Mouse (Mus musculus): ENCODE measurements at regions not wholly inside any gene's neighbourhood (a gene's known extent, or its start where the extent isn't known, plus 50 kb on each side); places are given as distances from the start of the nearest gene placed in this dataset.
A peak's percentile ranks its signal among the peaks of the same experiment; 100 is the strongest.

DNA sequence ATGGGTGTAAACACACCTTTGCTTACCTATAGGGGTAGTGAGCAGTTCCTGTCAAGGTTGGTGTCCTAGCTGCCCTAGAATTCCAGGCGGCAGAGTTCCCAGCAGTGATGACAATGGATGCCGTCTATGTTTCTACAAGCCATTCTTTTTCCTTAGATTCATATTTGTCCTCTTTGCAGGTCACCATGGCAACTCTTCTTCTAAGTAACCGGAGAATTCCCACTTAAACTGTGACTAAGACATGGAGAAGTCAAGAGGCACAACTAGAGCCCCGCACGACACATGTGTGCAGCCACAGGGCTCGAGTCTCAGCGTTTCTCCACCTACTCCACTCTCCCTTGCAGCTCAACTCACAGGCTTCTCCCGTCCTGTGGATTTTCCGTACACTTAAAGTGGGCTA, 381.5 kb upstream of the Kcnab2 start:
- DNase-seq (ENCODE audit: low read depth, low spot score) = no peak

DNA sequence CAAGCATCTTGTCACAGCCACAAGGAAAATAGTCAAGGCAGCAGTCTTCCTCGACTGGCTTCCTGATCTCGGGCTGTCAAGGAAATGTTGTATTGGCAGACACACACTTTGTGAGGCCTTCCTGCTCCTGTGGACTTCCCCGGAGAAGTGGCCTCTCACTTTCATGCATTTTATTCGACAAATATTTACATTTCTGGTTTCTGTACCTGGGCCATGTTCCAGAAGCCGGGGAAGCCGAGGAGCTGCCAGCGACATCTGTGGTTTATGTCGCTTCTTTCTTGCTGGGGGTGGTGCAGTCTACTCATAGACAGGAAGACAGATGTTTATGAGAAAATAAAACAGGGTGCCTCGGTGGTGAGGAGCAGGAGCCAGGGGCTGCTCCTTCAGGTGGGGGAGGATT, 372.5 kb upstream of the Kcnab2 start:
- DNase-seq (ENCODE audit: low read depth, low spot score) = no peak

DNA sequence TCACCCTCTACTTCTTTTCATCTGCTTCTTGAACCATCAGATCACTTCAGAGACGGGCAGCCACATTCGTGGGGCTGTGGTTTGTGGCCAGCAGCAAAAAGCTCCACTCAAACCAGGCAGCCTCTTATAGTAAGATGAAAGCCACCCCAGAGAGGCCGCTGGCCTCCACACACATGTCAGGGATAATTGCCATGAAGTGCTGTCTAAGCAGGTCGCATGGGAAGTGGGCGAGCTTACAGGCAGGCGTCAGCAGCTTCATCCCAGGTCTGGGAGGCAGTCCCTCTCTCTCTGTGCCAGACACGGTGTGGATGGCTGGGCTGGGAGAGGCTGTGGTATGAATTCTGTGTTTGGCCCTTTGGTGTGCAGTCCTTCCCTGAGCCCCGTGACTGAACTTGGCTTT, 358.4 kb upstream of the Kcnab2 start:
- DNase-seq (ENCODE audit: low read depth, low spot score) = no peak

DNA sequence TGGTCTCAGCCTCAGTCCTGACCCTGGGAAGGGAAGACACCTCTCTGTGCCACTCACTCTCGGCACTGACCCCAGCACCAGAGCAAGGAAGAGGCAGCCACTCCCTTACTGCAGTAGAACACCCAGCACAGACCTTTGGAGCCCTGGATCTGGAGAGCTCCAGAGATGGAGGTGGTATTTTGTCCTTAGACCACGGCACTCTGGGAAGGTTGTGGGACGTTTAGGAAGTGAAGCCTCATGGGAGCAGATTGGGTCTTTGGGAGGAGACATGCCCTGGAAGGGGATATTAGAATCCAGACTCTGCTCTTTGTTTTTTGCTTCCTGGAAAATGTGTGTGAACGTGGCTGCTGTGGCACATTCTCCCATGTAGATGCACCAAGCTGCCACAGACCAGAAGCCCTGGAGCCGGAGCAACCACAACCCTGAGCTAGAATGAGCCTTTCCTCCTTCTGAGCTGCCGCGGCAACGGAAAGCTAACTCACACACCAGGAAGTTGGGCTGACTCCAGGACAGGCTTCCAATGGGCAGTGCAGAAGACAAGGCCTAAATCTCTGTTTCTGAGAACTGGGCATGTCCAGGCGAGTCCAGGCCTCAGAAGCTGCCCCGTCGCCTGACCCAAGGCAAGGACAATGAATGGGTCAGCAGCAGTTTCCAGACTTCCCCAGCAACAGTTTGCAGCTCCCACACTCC, 356.9 kb upstream of the Kcnab2 start:
- no peak for DNase-seq (ENCODE audit: low read depth, low spot score)

DNA sequence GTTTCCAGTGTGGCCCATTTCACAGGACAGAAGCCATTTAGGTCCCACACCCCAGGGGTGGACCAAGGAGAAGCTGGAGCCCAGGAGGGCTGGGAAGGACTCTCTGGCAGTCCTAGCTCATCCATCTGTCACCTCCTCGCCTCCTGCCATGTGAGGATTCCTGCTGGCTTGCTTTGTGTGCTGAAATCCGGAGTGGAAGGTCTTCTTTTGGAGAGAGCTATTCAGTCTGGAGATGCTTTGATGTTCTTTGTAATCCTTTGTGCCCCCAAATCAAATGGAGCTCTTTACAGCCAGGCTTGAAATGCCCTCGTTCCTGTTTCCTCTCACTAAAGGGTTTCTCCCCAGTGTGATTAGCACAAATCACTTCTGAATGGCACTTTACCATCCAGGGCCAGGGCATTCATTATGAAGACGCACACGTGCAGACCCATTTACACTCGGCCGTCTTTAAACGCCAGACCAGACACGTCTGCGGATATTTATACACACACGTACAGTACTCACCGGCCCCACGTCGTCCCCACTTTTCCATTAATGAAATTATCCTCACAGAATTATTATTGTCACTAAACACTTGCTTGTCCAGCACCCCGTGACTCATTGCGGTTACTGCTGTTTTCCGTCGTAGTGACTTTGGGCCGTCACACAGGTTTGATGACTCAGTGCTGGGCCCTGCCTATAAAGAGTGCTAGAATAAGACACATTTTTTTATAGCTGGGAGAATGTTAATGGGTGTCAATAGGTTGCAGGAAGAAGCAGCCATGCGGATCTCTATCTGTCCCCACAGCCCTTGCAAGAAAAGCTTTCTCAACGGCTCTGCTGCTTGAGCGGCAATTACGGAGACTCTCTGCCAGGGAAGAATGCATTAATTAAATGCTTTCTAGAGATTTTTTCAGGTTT, 356.0 kb upstream of the Kcnab2 start:
- DNase-seq (ENCODE audit: low read depth, low spot score) = no peak

DNA sequence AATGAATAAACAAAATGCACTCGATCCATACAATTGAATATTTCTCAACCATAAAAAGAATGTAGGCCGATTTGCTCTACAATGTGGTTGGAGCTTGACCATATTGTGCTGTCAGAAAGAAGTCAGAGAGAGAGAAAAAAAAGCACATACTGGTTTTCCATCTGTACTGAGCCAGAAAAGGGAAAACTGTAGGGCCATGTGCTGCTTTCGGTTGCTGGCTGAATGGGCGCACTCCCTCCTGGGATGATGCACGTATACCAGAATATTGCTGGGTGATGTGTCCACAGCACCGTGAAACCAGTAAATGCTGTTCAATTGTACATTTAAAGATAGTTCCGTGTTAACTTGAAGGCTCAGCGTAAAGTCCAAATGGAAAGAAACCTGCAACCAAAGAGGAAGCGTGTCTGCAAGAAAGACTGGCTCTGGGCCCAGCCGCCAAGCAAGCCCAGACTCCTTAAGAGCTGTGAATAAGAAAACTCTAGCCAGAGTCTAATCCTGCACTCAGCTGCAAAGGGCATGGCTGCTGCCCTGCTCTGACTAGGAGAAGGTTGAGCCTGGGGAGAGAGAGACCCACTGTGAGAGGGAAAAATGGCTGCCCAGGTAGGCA, 355.2 kb upstream of the Kcnab2 start:
- DNase-seq (ENCODE audit: low read depth, low spot score) = no peak

DNA sequence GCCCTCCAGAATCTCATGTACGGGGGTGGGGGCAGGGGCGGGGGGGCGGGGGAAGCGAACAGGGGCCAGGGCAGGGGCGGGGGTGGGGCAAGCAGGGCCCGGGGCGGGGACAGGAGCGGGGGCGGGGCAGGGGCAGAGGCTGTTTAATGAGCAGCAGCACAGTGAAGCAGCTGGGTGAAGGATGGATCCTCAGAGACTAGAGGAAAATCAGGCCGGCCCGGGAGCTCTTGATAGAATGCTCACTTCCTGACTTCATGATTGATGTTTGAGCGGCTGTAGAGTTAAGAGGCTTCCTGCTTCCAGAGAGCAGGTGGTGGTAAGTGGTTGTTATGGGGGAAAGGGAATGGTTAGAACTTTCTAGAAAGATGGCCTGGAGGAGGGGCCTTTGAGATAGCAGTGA, 347.5 kb upstream of the Kcnab2 start:
- DNase-seq (ENCODE audit: low read depth, low spot score) = no peak

DNA sequence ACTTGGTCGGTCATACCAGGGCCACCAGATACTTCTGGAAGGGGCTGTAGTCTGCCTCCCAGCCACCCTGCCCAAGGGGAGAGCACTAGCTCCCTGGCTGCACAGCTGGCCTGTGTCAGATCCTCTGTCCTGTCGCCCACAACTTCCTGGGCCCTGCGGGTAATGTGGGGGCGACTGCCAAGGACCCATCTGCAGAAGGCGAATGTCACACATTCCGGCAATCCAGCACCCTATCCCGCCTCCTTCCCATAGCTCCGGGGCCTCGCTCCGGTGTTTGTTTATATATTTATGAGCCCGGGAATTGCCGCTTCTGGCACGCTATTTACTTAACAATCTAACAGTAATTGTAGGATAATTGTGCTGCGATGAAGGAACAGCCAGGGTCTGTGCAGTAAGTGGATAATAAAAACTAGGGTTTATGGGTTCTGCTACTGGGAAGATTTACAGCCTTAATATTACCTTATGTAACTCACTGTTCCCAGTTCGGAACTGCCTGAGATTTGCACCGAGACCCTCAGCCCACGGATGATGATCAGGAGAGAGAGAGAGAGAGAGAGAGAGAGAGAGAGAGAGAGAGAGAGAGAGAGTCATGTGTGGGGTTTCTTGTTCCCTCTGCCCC, 338.6 kb upstream of the Kcnab2 start:
- no peak for DNase-seq (ENCODE audit: low read depth, low spot score)

DNA sequence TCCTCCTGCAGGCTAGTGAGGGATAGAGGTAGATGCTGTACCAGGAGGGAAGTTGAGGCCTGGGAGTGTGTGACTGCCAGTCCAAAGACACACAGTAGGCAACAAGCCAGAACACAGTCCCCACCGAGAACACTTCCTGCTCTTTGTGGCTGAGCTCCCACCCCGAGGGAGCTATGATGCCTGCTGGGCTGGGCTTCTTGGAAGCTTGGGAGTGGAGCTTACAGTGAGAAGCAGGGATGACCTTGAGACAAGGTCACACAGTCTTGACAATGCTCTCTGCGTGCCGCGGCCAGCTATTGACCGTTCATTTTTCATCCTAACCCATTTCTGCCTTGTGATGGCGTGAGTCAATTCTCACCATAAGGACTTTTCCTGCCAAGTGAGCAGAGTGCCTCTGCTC, 328.9 kb upstream of the Kcnab2 start:
- DNase-seq (ENCODE audit: low read depth, low spot score) = no peak

DNA sequence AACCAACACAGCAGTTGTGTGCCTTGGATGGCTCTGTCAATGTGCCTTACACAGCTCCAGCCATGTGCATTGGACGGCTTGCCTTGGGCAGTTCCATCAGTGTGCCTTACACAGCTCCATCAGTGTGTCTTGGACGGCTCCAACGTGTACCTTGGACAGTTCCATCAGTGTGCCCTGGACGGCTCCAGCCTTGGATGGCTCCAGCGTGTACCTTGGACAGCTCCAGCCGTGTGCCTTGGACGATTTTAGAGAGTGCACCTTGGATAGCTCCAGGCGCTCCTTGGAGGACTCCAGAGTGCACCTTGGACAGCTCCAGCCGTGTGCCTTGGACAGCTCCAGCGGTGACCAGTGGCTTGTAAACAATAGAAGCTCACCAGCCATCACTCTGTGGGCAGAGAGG, 321.7 kb upstream of the Kcnab2 start:
- DNase-seq (ENCODE audit: low read depth, low spot score) = peak; percentile 34

DNA sequence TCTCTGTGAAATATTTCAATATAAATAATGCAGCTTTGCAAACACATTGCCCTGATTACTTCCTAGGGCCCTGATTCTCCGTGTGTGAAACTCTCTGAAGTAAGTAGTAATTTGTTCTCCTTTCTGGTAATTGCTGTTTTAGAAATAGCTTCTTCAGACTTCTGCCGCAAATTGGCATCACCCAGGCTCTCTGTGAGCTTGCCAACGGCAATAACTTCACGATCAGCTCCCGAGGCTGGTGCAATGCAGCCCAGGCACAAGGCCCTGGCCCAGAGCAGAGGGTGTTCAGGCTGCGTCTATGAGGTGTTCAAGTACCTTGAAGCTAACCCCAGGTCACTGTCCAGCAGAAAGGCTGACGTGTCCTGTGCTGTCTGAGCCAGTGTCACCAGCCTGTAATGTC, 310.8 kb upstream of the Kcnab2 start:
- no peak for DNase-seq (ENCODE audit: low read depth, low spot score)

DNA sequence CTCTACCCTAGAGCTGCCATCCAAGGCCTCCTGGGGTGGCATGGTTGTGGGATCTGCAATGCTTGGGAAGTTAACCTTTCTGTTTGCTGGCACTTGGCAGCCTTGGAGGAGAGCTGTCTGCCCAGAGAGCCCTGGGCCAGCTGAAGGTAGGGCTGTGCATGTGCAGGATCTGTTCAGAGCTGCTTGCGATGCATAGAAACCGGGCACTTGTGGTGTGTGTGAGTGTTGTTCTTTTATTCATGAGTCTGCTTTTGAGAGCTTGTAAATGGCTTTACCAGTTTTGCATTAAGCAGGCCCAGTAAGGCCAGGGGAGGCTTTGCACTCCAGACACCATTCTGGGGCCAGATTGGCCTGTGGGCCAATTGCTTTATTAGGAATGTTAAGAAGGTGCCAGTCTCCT, 307.3 kb upstream of the Kcnab2 start:
- DNase-seq (ENCODE audit: low read depth, low spot score) = no peak

DNA sequence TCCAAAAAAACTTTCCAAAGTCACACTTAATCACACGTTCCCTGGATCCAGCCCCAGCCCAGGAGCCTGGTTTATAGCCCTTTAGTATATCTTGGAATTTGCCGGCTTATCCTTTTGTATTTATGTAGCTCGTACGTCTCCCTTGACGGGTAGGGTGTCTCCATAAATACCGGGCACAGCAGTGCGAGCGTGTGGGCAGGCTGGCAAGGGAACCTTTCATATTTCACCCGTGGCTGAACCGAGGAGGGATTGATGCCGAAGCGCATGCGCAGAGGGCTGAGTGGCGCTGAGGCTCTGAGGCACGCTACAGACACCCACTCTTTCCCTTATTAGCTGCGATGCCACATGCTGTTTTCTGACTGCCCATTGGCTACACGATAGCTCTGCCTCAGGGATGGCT, 301.9 kb upstream of the Kcnab2 start:
- DNase-seq (ENCODE audit: low read depth, low spot score) = no peak

DNA sequence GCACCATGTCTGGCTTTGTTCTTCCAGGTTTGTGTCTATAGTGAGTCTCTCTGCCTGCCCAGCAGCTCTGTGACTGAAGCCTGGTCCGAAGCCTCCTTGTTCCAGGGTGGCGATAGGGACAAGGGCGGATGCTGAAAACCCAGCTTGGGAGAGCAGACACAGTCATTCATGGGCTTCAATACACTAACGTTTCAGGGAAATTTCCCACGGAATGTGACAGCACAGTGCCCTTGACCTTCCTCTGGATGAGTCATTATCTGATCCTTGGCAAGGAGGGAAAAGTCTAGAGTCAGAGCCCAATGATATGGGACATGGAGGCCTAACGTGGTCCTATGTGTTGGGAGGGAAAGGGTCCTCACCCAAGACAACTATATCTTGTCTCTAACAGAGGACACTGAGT, 298.1 kb upstream of the Kcnab2 start:
- DNase-seq (ENCODE audit: low read depth, low spot score) = no peak

DNA sequence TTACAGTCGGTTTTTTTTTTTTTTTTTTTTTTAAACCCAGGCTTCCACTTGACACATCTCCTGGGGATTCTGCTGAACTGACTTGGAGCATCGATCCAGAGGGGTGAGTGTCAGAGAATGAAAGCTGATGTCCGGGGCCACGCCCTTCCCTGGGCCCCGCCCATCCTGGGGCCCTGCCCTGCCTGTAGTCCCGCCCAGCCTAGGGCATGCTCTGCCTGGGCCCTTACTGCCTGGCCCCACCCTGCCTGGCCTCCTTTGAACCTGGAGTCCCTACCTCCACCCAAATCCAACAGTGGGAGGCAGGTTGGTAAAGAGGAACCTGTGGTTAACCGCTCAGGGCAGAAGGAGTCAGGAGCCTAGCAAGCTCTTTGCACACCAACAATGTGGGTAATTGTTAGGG, 293.7 kb upstream of the Kcnab2 start:
- DNase-seq (ENCODE audit: low read depth, low spot score) = no peak

DNA sequence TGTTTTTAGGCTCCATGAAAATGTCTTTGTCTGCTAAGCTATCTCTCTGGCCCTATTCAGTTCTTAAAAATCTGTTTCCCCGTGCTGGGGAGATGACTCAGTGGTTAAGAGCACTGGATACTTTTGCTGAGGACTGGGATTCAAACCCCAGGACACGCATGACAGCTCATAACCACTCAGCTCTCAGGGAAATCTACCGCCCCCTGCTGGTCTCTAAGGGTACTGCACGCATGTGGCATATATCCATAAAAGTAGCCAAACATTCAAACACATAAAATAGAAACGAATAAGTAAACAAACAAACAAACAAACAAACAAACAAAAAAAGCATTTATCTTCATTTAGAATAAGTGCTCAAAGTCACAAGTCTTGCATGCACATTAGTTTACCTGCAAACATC, 289.7 kb upstream of the Kcnab2 start:
- no peak for DNase-seq (ENCODE audit: low read depth, low spot score)

DNA sequence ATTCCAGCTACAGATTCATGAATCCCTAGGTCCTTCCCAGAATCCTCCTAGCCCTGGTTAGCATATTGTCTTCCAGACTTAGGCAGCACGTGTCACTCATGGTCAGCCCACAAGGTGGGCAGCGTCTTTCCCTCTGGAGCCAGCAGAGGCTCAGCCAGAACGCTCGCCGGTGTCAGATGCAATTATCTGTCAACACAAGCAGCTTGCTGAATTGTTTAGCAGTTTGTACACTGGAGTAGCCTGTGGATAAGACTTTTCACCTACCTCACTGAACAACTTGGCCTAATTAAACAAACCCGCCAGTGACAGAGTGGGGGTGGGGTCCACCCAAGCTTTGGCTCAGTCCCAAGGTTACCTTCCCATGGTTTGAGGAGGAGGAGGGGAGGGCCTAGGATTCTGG, 285.4 kb upstream of the Kcnab2 start:
- DNase-seq (ENCODE audit: low read depth, low spot score) = no peak

DNA sequence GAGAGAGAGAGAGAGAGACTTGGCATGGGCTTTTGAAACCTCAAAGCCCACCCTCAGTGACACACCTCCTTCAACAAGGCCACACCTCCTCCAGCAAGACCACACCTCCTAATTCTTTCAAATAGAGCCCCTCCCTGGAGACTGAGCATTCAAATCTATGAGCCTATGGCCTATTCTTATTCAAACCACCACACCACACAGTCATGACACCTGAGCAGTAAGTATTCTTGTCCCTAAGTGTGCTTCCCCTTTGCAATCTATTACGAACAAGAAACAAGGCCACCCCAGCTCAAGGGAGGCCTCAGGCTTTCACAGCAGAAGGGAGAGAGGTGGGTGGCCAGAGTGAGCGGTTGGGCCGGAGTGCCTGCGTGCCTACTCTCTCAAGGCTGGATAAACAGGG, 284.9 kb upstream of the Kcnab2 start:
- no peak for DNase-seq (ENCODE audit: low read depth, low spot score)

DNA sequence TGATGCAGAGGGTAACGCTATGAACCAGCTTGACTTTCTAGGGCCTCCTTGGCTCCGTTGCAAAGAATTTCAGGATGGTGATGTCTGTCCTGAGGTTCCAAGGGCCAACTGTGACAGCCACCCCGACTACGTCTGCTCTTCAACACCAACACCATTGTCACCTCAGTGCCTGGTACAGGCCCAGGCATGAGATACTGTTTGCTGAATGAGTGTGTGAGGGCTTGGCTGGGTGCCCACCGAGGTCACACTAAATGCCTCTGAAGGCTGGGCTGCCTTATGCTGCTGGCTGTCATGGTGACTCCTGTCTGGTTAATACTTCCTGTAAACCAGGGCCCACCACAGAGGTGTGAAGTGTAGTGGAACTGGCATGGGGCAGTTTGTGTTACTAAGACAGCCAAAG, 279.5 kb upstream of the Kcnab2 start:
- no peak for DNase-seq (ENCODE audit: low read depth, low spot score)

DNA sequence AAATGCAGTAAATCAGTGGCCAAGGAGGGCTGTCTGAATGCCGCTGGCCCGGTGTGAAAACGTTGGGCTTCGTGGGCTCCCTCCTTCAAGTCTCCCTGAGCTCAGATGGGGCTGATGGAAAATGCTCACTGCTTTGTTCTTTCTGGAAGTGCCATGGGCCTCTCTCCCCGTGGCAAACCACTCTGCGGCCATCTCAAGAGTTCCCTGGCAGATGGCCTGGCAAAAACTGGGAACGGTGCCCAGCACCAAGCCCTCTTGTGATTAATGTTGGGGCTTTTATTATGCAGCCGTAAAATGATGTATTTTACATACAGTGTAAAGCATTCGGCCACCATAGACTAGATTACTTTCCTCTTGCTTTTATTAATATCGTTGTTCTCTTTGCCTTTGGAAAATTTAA, 278.9 kb upstream of the Kcnab2 start:
- DNase-seq (ENCODE audit: low read depth, low spot score) = no peak

DNA sequence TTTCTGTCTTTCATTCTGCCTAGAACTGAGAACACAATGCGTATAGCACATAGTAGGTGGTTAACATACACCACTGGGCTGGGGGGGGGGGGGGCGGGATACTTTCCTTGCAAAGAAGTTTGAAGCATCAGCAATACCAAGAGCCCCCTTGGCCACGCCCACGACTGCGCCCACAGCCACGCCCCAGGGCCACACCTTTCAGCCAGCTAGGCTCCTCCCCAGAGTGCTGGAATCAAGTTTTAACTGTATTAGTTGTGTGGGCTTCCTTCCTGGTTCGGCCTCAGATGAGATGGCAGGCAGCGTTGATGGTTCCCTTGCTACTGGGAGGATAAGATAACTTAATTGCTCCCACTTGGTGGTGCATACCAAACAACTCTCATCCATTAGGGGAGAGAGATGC, 278.1 kb upstream of the Kcnab2 start:
- no peak for DNase-seq (ENCODE audit: low read depth, low spot score)

DNA sequence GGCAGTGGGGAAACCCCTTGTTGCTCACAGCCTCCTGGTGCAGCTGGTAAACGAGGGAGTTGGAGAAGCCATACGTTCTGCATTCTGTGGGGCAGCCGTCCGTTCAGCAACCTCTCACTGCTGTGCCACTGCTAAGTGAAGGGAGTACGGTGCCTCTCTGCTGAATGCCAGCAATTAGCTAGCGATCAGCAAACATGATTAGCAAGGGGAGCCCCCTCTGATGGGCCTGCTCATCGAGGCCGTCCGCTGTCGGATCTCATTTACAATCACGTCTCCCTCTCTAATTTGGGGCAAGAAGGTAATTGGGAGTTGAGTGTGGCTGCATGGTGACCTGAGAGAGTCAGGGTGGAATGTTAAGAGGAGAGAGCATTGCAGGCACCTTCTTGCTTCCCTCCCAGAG, 266.7 kb upstream of the Kcnab2 start:
- no peak for DNase-seq (ENCODE audit: low read depth, low spot score)

DNA sequence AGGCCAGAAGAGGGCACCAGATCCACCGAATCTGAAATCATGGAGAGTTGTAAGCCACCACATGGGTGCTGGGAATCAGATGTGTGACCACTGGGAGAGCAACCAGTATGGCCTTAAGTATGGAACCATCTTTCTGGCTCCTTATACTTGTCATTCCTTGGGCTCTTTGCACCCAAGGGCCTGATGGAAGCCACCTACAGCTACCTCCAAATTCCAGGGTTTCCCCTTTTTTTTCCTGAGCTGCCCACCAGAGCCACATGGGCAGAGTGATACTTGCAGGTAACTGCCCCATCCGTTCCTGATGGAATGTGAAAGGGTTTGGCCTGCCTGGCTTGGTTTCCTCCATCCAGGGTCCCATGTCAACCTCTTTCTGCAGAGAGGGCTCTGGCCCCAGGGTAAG, 255.3 kb upstream of the Kcnab2 start:
- no peak for DNase-seq (ENCODE audit: low read depth, low spot score)
